Comparison of ENCODE assay signal across 18 mouse cellular contexts in genomic region chr7:135076904-135077303, GRCm38 (mm10).
DNase-seq lines count a peak whose midpoint lies in the region; ATAC-seq and TF ChIP-seq lines count a peak whose summit lies in the region.
"Had no signal": no experiment of that assay in that cellular context is flagged by ENCODE, and none has a peak within 500 bp of the region (broad histone marks: within the 10 kb centered on the region; RNA-seq: fewer than 3 reads in every experiment).

No protein-coding gene starts in this region.

- 0 out of 2 replicates have a peak overlapping the region, but pooled peaks have one; percentile 21 for H3K27ac ChIP-seq in forebrain, embryonic 14.5 days (ENCODE audit: low read depth, low read length)
- no peak overlapping the region for H3K27ac ChIP-seq in forebrain, embryonic 16.5 days (ENCODE audit: low read length)
- H3K27ac ChIP-seq in kidney, adult 2 months (ENCODE audit: insufficient read depth, low read depth, low read length): peak overlapping the region; percentile 81; the same call in 1 of the 2 replicates
- H3K27ac ChIP-seq in kidney, embryonic 16.5 days (ENCODE audit: low read length): no peak overlapping the region
- H3K27ac ChIP-seq: embryonic facial prominence, embryonic 10.5 days; hindbrain, embryonic 10.5 days; hindbrain, embryonic 14.5 days had no signal

- peak; percentile 53 for DNase-seq in forebrain, embryonic 14.5 days (ENCODE audit: low spot score)
- DNase-seq in kidney, adult 2 months: peak; percentile 75
- peak; percentile 67 for DNase-seq in brain, embryonic 14.5 days (ENCODE audit: low read depth)
- DNase-seq in kidney, postnatal 36 days: peak; percentile 17 to 59
- DNase-seq: adrenal gland, postnatal 14 days; cerebellum, adult 18-20 months; cerebellum, adult 9-11 months; cerebellum, postnatal 36 days; gastrocnemius, postnatal 14 days had no signal

- TF ChIP-seq POLR2A in kidney, adult 2 months (IDR thresholded peaks at IDR 0.05; ENCODE audit: low read depth, low read length): no peak
- no peak for TF ChIP-seq POLR2A in brain, embryonic 14.5 days (IDR thresholded peaks at IDR 0.05; ENCODE audit: borderline replicate concordance, extremely low read depth, insufficient read depth, insufficient read length, poor library complexity, severe bottlenecking)

- H3K27me3 ChIP-seq in forebrain, embryonic 14.5 days (replicated peaks; ENCODE audit: control insufficient read depth, insufficient read depth, low read length): no peaks in the 10 kb centered on the region
- no peaks in the 10 kb centered on the region for H3K27me3 ChIP-seq in forebrain, embryonic 16.5 days (replicated peaks; ENCODE audit: control insufficient read depth, insufficient read depth, low read length)
- H3K27me3 ChIP-seq in kidney, adult 2 months (replicated peaks; ENCODE audit: control insufficient read depth, insufficient read depth, low read length): no peaks in the 10 kb centered on the region
- no peaks in the 10 kb centered on the region for H3K27me3 ChIP-seq in kidney, embryonic 16.5 days (ENCODE audit: insufficient read depth, low read length)
- H3K27me3 ChIP-seq: CH12.LX; heart, embryonic 12.5 days; Patski had no signal

- WGBS in forebrain, embryonic 14.5 days: 31% methylated on average over 6 of the region's 6 CpGs
- 30% methylated on average over 6 of the region's 6 CpGs for whole genome bisulfite sequencing in forebrain, embryonic 16.5 days
- 67% methylated on average over 6 of the region's 6 CpGs for WGBS in kidney, adult 2 months
- 84% methylated on average over 6 of the region's 6 CpGs for WGBS in kidney, embryonic 16.5 days

- H3K36me3 ChIP-seq in forebrain, embryonic 14.5 days (ENCODE audit: control insufficient read depth, insufficient read depth, low read length): no peaks in the 10 kb centered on the region
- H3K36me3 ChIP-seq in forebrain, embryonic 16.5 days (ENCODE audit: control insufficient read depth, insufficient read depth): no peaks in the 10 kb centered on the region
- no peaks in the 10 kb centered on the region for H3K36me3 ChIP-seq in kidney, adult 2 months (ENCODE audit: control insufficient read depth, insufficient read depth, low read length)
- H3K36me3 ChIP-seq in kidney, embryonic 16.5 days (ENCODE audit: insufficient read depth, low read length): 0 out of 2 replicates have a peak, but pooled peaks cover 4% of the 10 kb centered on the region
- H3K36me3 ChIP-seq: hindbrain, embryonic 10.5 days had no signal

- H3K9ac ChIP-seq in forebrain, embryonic 14.5 days (ENCODE audit: low read length): no peak overlapping the region
- H3K9ac ChIP-seq in forebrain, embryonic 16.5 days (replicated peaks; ENCODE audit: low read depth, low read length): no peak overlapping the region
- H3K9ac ChIP-seq in kidney, embryonic 16.5 days (replicated peaks; ENCODE audit: low read length): no peak overlapping the region
- H3K9ac ChIP-seq: heart, embryonic 12.5 days; hindbrain, embryonic 14.5 days had no signal

- no peak overlapping the region for H3K4me3 ChIP-seq in forebrain, embryonic 14.5 days (ENCODE audit: low read depth, low read length)
- H3K4me3 ChIP-seq in forebrain, embryonic 16.5 days (replicated peaks; ENCODE audit: low read length): no peak overlapping the region
- H3K4me3 ChIP-seq in kidney, adult 2 months (ENCODE audit: insufficient read depth, low read depth, low read length): no peak overlapping the region
- H3K4me3 ChIP-seq in kidney, embryonic 16.5 days (ENCODE audit: low read length): no peak overlapping the region
- H3K4me3 ChIP-seq: embryonic facial prominence, embryonic 10.5 days; heart, embryonic 12.5 days; hindbrain, embryonic 10.5 days had no signal

- no peak overlapping the region for H3K4me2 ChIP-seq in forebrain, embryonic 14.5 days (ENCODE audit: low read length)
- no peak overlapping the region for H3K4me2 ChIP-seq in forebrain, embryonic 16.5 days (ENCODE audit: low read length)
- H3K4me2 ChIP-seq in kidney, embryonic 16.5 days (replicated peaks; ENCODE audit: low read depth, low read length): no peak overlapping the region
- H3K4me2 ChIP-seq: heart, embryonic 12.5 days; hindbrain, embryonic 14.5 days had no signal

- 0 out of 2 replicates have a peak, but pooled peaks have one; percentile 52 for ATAC-seq in forebrain, embryonic 14.5 days
- no peak for ATAC-seq in forebrain, embryonic 16.5 days
- ATAC-seq in kidney, embryonic 16.5 days (ENCODE audit: low FRiP score, low TSS enrichment): no peak
- ATAC-seq: activated CD4-positive, CD25-positive, alpha-beta regulatory T cell, adult 4 months; Patski had no signal

- no peak for TF ChIP-seq CTCF in kidney, adult 2 months (conservative IDR thresholded peaks at IDR 0.05; ENCODE audit: insufficient read depth, insufficient read length, low read depth, low read length)
- no peak for TF ChIP-seq CTCF in brain, embryonic 14.5 days (IDR thresholded peaks at IDR 0.05; ENCODE audit: borderline replicate concordance, extremely low read depth, insufficient read depth, insufficient read length)

- H3K9me3 ChIP-seq in forebrain, embryonic 14.5 days (replicated peaks; ENCODE audit: control insufficient read depth, low read length): no peaks in the 10 kb centered on the region
- H3K9me3 ChIP-seq in forebrain, embryonic 16.5 days (ENCODE audit: control insufficient read depth, low read length): no peaks in the 10 kb centered on the region
- no peaks in the 10 kb centered on the region for H3K9me3 ChIP-seq in kidney, embryonic 16.5 days (ENCODE audit: low read length)
- H3K9me3 ChIP-seq: embryonic facial prominence, embryonic 10.5 days; heart, embryonic 12.5 days; hindbrain, embryonic 10.5 days had no signal

- H3K4me1 ChIP-seq in forebrain, embryonic 14.5 days (ENCODE audit: control insufficient read depth, insufficient read depth, low read length): peaks cover 20% of the 10 kb centered on the region
- H3K4me1 ChIP-seq in forebrain, embryonic 16.5 days (replicated peaks; ENCODE audit: control insufficient read depth, insufficient read depth, low read length): peaks cover 17% of the 10 kb centered on the region
- H3K4me1 ChIP-seq in kidney, adult 2 months (ENCODE audit: control insufficient read depth, insufficient read depth, low read length): no peaks in the 10 kb centered on the region; the same call in 1 of the 2 replicates
- H3K4me1 ChIP-seq in kidney, embryonic 16.5 days (ENCODE audit: insufficient read depth, low read length): no peaks in the 10 kb centered on the region

Comparison
In these comparisons a context has a peak if more than half of its experiments do, and no peak if none do; other contexts are left out.
1. H3K27ac ChIP-seq: peak in forebrain, embryonic 14.5 days (single experiment) and kidney, adult 2 months (single experiment); none in forebrain, embryonic 16.5 days (single experiment) and kidney, embryonic 16.5 days (single experiment).
2. Peak in every context shown above with its lines, with median percentiles within 50 percentile points of each other: DNase-seq.